Mouse (Mus musculus) spleen, postnatal 4 days (tissue): ENCODE data around the gene Nudt3.

Source experiments
- DNase-seq, 2 experiments: peaks; one replicate each; pipeline ENCODE4 v3.0.0; 2022; ENCODE audit warnings: low spot score in 2 of 2

The Nudt3 gene

DNA sequence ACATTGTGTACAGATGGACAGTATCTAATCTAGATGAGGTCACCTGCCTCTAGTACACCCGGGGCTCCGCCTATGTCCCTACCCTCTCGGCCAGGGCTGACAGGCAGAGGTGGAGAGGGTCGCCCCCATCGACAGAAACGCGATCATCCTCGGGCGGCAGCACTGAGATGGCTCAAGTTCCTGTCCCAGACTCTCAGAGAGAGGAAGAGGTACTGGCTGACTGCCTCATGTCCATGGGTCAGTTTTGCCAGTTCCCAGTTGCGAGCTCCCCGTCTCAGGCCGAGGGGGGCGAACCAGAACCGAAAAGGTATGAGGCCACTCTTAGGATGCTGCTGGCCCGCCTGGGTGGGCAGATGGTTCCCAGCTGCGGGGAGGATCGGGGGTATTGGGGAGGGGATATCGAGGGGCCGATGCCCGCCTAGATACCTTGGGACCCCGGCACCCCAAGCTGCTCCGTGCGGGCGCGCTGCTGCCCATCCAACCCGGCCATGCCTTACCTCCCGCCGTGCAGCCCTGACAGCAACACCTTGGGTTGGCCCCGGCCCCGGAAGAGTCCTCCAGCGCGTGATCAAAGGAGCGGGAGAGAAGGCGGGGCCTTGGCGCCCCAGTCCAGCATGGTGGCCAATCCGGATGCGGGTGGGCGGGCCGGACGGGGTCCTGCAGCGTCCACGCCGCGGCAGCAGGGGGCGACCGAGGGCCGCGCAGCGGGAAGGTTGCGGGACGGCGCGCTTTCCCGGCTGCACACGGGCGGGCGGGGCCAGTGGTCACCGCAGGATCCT is 57.9 kb downstream of the Nudt3 start, which contains the start of gene AI413582:
Gene AI413582 (minus strand): TSS at position 594 of the 779 bp plus-strand sequence.
- DNase-seq: peak; percentile 96 to 99

DNA sequence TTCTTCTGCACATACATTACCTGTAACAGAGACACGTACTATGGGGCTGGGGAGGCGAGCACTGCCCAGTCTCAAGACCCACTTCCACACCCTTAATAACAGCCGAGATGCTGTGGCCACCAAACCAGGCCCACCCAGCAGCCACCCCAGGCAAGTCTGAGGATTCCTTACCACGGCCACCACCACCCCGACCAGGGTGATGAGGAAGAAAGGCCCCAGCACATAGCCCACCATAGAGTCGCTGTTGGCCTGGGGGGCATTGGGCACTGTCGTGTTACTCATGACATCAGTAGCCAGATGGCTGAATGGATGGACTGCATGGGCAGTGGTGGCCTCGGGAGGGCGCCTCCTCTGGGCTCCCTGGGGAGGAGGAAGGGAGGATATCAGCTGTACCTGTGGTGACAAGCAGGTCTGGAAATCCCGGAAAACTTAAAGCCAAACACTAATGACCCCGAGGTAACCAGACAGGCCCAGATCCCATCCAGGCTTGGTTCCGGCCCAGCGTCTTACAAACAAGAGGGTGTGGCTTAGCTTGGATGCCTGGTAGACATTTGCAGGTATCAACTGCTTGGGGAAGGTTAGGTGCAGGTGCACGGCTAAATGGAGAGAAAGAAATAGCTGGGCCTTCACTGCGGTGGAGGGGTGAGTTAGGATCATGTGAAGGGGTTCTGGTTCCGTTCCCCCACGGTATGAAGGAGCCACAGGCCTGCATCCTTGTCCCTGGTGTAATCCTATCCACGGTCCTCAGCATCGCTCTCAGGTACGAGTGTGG is 58.7 kb downstream of the Nudt3 start:
- peak in 1 of 2 experiments; percentile 56 for DNase-seq

DNA sequence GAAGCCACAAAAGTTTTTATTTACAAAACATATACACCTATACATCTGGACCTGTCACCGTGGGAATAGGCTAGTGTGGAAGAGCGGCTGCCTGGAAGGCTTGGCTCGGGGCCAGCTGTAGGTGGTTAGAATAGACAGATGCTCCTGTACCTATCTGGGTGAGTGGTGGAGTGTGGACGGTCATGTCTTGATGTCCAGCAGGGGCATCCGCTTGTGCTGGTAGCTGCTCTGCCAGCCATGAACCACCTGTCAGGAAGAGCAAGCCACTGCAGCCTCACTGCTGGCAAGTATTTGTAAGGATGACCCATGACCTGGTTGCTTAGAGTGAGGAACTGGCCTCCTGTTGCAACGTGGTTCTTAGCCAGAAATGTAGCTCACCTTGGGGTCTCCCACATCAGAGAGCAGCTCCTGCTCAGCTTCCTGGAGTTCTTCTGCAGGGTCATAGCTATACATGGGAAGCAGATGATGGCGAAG is 59.5 kb downstream of the Nudt3 start:
- no peak for DNase-seq

DNA sequence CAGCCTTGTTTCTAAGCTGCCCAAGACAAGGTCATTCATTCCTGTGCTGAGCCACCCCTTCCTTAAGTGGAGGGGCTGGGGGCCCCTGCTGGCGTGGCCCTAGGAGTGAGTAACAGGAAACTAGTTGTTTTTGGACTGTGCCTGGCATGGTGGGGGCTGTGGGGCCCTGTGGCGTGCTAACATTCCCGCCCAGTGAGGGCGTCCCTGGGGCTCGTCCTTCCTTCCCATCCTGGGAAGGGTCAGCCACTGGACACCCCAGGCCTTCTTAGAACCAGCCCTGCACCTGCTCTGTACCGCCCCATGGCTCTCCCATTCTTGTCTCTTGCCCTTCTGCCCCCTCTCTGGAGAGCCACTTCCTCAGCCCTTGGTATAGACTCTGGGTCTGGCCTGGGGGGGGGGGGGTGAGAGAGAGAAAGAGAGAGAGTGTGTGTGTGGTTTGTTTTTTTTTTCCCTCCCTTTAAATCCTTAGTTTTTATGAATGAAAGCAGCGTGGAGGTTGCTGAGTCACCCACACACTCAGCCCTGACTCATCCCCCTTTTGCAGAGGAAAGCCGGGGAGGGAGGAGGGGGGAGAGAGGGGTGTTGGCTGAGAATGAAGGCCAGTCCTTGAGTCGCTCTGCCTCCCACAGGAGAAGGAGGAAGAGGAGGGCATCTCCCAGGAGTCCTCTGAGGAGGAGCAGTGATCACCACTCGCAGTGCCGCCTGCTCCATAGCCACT is 61.3 kb downstream of the Nudt3 start:
- no peak for DNase-seq

DNA sequence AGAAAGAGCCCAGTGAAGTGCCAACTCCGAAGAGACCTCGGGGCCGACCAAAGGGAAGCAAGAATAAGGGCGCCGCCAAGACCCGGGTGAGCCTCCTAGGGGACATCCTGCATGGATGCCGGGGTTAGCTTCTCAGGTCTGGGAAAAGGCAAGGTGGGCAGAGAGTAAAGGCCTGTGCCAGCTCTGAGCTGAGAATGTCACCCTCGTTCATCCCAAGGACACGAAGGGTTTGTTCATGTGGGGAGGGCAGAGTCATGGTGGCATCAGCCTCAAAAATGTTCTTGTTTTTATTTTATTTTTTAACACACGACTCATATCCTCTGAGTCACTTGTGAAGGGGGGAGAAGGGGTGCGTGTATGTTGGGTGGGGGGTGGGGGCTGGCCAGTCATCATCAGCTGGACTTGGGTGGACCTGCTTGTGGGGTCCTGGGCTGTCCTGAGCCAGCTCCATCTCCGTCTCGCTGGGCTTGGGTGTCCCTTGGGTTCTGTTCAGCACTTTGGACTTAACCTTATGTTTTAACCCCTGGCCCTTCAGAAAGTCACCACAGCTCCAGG is 62.3 kb downstream of the Nudt3 start:
- DNase-seq: no peak

DNA sequence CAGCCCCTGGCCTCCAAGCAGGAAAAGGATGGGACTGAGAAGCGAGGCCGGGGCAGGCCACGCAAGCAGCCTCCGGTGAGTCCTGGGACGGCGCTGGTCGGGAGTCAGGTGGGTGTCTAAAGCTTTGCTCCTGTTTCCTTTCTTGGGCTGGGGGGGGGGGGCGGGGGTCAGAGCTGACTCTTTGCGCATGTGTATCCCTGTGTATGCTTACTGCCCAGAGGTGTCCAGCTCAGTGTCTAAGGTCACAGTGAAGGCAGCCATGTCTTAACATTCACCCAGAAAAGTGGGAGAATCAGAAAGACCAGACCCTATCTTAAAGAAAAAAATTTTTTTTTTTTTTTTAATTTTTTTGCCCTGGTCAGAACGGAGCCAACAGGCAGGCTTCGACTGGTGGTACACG is 63.7 kb downstream of the Nudt3 start:
- no peak for DNase-seq

DNA sequence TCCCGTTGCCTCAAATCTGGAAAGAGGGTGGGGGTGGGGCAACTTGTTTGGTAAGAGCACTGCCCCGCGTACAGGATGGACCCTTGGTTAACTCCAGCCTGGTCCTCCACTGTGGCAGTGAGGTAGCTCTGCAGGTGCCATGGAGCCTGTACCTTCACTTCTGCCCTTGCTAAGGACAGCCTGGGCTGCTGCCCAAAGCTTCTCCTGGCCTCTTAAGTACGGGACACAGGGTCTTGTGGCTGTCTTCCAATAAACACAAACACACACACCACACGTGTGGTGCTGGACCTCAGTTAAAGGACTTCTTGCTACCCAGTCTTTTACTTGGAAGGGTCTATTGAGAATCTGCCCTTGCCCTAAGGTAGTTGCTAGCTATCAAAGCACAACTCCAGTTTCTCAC is 64.5 kb downstream of the Nudt3 start:
- DNase-seq: no peak

DNA sequence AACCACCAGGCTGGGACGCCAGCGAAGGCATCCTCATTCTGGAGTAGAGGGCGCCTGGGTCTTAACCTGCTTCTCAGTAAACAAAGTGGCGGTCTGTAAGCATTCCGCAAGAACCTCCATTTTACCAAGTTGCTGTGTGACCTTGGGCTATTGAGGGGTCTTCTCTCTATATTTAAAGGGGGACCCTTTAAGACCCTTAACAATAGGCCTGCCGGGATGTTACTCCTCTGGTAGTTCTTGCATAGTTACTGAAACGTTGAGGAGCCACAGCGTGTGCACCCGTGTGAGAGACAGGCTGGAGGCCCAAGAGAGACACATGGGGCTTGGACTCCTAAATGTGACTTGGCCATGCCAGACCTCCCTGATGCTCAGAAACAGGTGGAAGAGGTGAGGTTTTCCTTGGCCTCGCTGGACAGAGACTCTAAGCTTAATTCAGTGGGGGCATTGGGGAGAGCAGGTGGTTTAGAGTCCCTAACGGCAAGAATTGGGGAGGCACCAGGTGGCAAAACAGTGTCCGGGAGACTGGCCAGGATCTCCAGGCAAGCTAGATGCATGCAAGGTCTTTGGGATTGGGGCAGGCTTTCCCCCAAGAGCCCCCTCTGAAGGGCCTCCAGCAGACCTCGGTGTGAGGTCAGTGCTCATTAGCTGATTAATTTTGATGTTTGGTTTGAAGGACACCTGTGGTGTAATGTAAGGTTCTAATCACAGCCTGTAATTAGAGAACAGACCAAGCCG is 65.2 kb downstream of the Nudt3 start:
- DNase-seq: peak in 1 of 2 experiments; percentile 65

DNA sequence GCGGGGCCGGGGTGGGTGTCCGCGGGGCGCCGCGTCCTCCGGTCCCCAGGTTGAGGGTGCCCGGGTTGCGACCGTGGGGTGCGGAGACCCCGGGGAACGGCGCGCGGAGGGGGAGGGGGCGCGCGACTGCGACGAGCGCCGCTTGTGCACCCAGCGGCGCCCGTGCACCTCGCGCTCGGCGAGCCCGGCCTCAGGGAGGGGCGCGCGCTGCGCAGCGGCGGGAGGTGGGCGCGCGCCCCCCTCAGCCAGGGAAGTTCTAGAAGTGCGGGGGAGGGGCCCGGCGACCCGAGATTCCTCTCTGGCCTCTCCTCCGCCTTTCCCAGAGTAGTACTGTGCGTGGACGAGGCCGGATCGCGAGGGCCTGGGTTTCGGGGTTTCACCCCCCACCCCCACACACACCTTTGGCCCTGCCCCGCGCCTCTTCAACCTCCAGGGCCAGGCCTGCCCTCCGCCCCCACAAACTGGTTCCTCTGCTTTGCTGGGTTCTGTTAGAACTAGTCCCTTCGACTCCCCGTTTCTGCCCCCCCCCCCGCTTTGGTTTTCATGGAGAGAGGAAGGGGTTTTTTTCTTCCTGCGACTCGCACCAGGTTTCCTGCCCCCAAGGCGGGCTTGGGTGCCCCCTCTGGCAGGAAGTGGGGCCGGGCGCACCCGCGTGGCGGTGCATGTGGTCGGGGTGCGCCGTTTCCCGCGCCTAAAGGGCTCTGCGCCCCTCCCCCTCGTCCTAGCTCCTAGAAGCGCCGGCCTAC is 65.9 kb downstream of the Nudt3 start:
- DNase-seq: peak; percentile 73 to 86

DNA sequence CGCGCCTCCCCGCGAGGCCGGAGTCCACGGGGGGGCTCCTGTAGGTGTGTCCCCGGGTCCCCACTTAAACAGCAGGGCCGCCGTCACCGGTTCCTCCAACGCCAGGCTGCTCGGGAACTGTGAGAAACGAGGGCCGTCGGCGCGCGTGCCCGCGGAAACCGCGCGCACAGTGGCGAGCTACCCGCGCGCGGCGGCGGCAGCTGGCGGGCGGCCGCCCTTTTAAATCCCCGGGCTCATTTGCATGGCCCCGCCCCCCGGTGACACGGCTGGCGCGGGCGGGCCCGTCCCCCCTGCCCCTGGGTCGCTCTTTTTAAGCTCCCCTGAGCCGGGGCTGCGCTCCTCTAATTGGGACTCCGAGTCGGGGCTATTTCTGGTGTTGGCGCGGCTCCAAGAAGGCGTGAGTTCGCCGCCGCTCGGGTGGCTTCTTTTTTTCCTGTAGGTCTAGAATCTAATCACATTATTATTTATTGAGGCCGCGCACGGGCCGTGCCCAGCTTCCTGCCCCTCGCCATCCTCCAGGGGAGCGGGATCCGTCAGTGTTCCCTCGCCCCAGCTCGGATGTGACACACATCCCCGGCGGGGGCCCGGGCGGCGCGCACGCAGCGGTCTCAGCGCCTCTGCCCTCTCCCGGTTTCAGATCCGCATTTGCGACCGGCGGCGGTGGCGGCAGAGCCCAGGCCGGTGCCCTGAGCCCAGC is 66.8 kb downstream of the Nudt3 start, which contains the start of gene Hmga1:
Gene Hmga1 (plus strand): TSS at position 183 of the 697 bp plus-strand sequence.
- DNase-seq: peak; percentile 91 to 97

DNA sequence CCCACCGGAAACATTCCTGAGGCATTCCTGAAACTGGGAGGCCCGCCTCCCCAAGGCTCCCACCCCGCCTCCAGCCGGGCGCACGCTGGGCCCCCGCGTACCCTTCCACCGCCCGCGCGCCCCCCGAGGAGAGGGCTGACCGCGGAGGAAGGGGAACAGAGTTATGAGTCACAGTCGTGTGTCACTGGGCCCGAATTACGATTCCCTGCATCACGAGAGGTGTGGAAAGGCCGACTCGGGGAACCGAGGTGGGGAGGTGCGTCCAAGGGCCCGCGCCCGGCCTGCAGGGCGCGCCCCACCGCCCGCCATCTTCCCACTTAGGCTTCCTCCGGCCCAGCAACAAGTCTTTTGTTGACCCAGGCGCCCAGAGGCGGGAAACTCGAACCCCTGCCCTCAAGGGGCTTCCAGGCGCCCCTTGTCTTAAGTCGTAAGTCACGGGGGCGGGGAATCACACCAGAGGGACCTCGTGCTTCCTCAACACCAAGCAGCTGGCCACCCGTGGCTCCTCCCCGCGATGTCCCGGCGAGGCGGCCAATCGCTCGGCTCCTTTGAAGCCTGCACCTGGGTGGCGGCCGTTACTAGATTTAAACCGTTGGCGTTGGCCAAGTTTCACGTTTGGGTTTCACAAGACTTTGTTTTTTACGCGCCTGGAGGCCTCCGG is 67.7 kb downstream of the Nudt3 start:
- DNase-seq: peak; percentile 89 to 92

DNA sequence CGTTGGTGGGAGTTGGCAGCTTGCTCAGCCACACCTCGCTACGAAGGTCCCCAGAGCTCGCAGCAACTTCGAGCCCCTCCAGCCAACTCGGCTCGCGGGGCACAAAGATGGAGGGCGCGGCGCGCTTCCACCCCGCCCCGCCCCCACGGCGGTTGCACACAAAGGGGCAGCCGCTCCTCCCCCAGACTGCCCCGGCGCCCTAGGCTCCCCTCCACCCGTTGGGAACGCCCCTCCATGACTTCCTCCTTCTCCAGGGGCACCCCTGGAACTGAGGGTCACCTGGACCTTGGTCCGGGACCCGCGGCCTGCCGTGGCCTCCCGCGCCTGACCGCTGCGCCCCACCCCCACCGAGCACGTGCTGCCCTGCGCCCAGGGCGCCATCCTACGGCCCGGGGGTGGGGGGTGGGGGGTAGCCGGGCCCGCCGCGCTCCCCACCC is 68.2 kb downstream of the Nudt3 start:
- peak; percentile 77 to 89 for DNase-seq

DNA sequence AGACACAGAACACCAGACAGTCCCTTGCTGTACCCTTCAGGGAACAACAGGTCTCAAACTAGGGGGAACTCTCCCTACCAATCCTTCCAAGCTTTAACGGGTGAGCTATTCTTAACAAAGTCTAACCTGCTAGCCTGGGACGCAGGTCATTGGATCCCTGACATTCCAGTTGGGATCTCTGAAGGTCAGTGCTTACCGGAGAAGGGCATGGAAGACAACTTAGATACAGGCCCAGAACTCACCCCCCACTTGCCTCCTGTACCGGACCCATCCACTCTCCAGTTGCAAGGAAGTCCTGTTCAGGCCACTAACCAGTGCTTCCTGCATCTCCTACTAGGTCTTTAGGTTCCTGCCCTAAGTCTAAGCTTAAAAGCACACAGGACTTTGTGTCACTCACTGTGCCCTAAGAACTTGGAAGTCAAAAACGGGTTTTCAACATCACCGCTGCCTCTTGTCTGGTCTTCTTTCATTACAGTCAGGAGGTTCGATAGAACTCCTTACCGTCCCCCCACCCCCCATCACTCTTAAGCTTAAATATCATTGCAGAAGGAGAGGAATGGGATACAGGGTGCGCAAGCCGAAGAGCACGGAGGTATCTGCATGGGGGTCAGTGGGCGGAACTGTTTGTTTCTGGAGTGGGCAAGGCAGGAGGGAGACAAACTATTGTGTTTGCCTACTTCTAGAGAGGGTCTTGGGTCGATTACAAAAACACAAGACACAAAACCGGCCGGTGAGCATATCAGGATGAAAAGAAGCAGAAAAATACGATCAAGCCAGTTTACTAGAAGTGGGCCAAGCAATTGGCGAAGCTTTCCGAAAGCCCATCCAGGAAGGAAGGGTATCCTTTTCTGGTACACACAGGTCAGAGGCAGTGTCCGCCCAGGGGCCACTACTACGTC is 69.0 kb downstream of the Nudt3 start:
- no peak for DNase-seq

DNA sequence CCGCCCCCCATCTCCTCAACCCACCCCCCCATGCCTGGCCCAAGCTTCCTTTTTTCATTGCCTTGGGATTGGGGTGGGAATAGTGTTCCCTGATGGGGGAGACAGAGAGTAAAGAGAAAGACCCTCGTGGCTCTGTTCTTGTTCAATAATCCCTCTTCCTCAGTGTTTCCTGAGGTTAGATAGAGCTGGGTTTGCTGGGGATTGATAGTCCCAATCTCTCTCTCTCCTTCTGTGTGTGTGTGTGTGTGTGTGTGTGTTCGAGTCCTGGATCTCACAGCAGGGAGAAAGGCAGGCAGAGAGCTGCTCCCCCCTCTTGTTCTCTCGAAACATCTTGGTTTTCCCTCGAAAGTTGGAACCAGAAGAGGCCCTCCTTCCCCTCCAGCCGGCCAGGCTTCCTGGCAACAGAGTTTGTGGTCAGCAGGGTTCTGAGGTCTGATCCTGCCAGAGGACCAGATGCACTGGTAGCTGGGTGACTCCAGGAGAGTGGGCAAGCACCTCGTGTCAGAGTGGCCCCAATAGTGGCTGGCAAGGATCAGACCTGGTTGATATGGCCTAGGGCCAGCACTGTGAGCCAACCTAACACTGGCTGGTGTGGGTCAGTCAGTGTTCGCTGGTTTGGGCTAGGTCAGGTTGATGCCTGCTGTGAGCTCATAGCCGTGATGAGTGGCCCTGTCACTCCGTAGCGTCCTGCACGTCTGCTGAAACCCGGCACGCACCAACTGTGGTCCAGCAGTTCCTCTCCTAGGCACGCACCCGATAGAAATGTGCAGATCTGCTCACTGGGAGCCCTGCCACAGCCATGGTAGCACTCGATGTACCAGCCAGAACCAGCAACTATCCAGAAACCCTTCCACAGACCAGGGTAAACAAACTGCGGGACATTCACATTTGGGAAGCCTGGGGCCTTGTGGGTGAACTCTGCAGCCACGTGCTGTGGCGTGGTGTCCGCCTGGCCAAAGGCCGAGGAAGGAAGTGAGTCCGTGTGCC is 70.8 kb downstream of the Nudt3 start:
- DNase-seq: no peak

DNA sequence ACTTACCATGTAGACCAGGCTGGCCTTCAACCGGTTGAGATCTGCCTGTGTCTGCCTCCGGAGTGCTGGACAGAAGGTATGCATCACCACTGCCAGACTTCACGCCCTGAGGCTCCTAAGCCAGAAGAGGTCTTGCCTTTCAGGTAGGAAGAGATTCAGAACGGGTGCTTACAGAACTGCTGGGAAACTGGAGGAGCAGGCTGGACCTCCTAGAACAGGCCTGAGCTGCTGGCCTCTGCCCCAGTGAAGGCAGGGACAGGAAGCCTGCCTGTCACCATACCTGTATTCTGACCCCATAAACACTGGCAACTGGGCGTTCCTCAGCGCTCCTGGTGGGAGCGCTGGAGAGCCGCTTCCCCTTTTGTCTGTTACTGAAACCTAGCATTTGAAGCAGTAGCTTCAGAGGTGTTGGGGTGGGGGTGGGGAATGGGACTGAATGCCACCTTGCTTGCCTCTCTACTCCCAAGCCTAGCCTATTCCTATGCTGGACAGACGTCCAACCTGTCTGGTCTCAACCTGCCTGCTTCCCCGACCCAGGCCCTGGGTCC is 71.8 kb downstream of the Nudt3 start:
- DNase-seq: no peak

DNA sequence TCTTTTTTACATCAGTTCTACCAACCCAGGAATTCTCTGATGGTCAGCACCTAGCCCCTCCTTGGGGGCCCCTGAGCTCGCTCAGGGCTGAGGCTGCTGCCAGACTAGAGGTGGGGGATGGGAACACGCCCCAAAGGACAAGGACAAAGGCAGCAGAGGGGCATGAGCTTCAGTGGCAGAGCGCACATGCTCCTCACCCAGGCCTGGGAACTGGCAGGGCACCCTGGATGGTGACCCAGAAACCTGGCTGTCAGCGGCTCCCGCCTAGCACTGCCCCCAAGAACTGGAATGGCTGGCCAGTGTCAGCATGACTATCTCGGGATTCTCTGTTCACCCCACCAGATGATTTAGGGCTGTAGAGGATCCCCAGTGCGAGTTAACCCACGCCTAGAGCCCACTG is 74.1 kb downstream of the Nudt3 start:
- DNase-seq: no peak
